27 mouse cellular contexts compared by ENCODE assay signal in the genomic region with DNA sequence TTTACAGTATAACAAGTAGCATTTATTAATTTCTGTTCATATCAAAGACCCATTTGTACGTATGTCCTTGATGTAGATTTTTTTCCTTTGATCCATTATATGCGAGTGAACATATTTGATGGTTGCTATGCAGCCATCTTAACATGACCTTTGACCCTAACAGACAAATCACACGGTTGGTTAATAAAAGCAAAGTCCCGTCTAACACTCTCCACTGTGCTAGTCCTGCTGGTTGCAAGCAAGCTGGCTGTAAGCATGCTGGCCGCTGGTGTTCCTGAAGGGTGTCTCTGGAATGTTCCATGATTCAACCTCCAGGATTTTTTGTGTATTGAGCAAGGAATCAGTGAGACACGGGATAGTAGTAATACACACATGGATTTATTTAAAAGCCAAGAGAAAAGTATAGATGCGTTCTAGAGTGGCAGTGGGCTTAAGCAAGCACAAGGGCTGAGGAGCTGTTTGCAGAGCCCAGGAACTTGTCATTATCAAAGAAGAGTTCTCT. TPM values are rescaled to one million over a fixed set of nuclear protein-coding genes. Genes with fewer than 3 reads are reported as not detected.
DNase-seq lines count a peak whose midpoint lies in the region; ATAC-seq and TF ChIP-seq lines count a peak whose summit lies in the region.
"Had no signal": no experiment of that assay in that cellular context is flagged by ENCODE, and none has a peak within 500 bp of the region (broad histone marks: within the 10 kb centered on the region; RNA-seq: fewer than 3 reads in every experiment).

No protein-coding gene starts in this region.

- no peak for DNase-seq in midbrain, embryonic 11.5 days (ENCODE audit: low spot score, missing footprints)
- no peak for DNase-seq in midbrain, postnatal 0 days (ENCODE audit: low spot score)
- peak; percentile 9 for DNase-seq in embryo, embryonic 11 days
- DNase-seq in fibroblast of lung, adult 2 months (ENCODE audit: low read depth) = peak; percentile 53
- DNase-seq in thymus, postnatal 36 days = no peak
- DNase-seq in heart, adult 8-10 months (ENCODE audit: low spot score) = no peak
- DNase-seq: adrenal gland, postnatal 10 days; adrenal gland, postnatal 36 days; cerebellum, adult 2 months; cerebellum, adult 9-11 months; cerebellum, postnatal 25 days; forebrain, postnatal 0 days; gastrocnemius, adult 2 months; gastrocnemius, postnatal 14 days; heart, postnatal 14 days; heart, postnatal 4 days; kidney, adult 11 months had no signal

- no peak for TF ChIP-seq CTCF in midbrain, postnatal 0 days (IDR thresholded peaks at IDR 0.05)

- 54% methylated on average over 7 of the region's 7 CpGs for WGBS in midbrain, embryonic 11.5 days
- WGBS in midbrain, postnatal 0 days = 48% methylated on average over 7 of the region's 7 CpGs

- 0 out of 2 replicates have a peak, but pooled peaks have one; percentile 52 for ATAC-seq in midbrain, embryonic 11.5 days (ENCODE audit: low FRiP score)
- ATAC-seq in midbrain, postnatal 0 days (ENCODE audit: low FRiP score) = no peak
- ATAC-seq: forebrain, embryonic 14.5 days; forebrain, postnatal 0 days; hindbrain, postnatal 0 days; inflammation-experienced regulatory T-cells, adult 6 months; Patski had no signal

- no peak overlapping the region for H3K9ac ChIP-seq in midbrain, embryonic 11.5 days (ENCODE audit: low read length)
- H3K9ac ChIP-seq in midbrain, postnatal 0 days (replicated peaks; ENCODE audit: low read length, poor library complexity, severe bottlenecking) = no peak overlapping the region
- H3K9ac ChIP-seq: embryonic facial prominence, embryonic 13.5 days; forebrain, postnatal 0 days; heart, embryonic 13.5 days; hindbrain, embryonic 14.5 days had no signal

- H3K27ac ChIP-seq in midbrain, embryonic 11.5 days (ENCODE audit: low read depth, low read length) = no peak overlapping the region
- no peak overlapping the region for H3K27ac ChIP-seq in midbrain, postnatal 0 days (ENCODE audit: low read depth, low read length)
- H3K27ac ChIP-seq: embryonic facial prominence, embryonic 10.5 days; embryonic facial prominence, embryonic 13.5 days; gastrocnemius, adult 2 months; heart, embryonic 10.5 days; heart, embryonic 13.5 days; hindbrain, embryonic 14.5 days; hindbrain, postnatal 0 days had no signal

- H3K4me3 ChIP-seq in midbrain, embryonic 11.5 days (ENCODE audit: low read depth, low read length) = no peak overlapping the region
- no peak overlapping the region for H3K4me3 ChIP-seq in midbrain, postnatal 0 days (ENCODE audit: low read depth, low read length)
- H3K4me3 ChIP-seq: embryonic facial prominence, embryonic 10.5 days; embryonic facial prominence, embryonic 13.5 days; gastrocnemius, adult 2 months; heart, embryonic 10.5 days; heart, embryonic 13.5 days had no signal

- H3K4me2 ChIP-seq in midbrain, embryonic 11.5 days = no peak overlapping the region
- H3K4me2 ChIP-seq in midbrain, postnatal 0 days (ENCODE audit: low read depth, low read length, poor library complexity, severe bottlenecking) = no peak overlapping the region
- H3K4me2 ChIP-seq: embryonic facial prominence, embryonic 13.5 days; heart, embryonic 13.5 days; hindbrain, embryonic 14.5 days had no signal

- H3K4me1 ChIP-seq in midbrain, embryonic 11.5 days (ENCODE audit: control insufficient read depth, insufficient read depth, low read length) = no peaks in the 10 kb centered on the region
- no peaks in the 10 kb centered on the region for H3K4me1 ChIP-seq in midbrain, postnatal 0 days (ENCODE audit: insufficient read depth, low read length)
- H3K4me1 ChIP-seq: embryonic facial prominence, embryonic 10.5 days; embryonic facial prominence, embryonic 13.5 days; heart, embryonic 10.5 days; heart, embryonic 13.5 days had no signal

- H3K36me3 ChIP-seq in midbrain, embryonic 11.5 days (ENCODE audit: control insufficient read depth, insufficient read depth, low read length) = no peaks in the 10 kb centered on the region
- no peaks in the 10 kb centered on the region for H3K36me3 ChIP-seq in midbrain, postnatal 0 days (ENCODE audit: insufficient read depth, low read length)
- H3K36me3 ChIP-seq: embryonic facial prominence, embryonic 10.5 days; embryonic facial prominence, embryonic 13.5 days; heart, embryonic 10.5 days; heart, embryonic 13.5 days had no signal

- no peaks in the 10 kb centered on the region for H3K9me3 ChIP-seq in midbrain, embryonic 11.5 days (ENCODE audit: control insufficient read depth, low read length)
- H3K9me3 ChIP-seq in midbrain, postnatal 0 days (ENCODE audit: low read length) = no peaks in the 10 kb centered on the region
- H3K9me3 ChIP-seq: embryonic facial prominence, embryonic 10.5 days; embryonic facial prominence, embryonic 13.5 days; heart, embryonic 10.5 days; heart, embryonic 13.5 days had no signal

- no peaks in the 10 kb centered on the region for H3K27me3 ChIP-seq in midbrain, embryonic 11.5 days (ENCODE audit: control insufficient read depth, insufficient read depth, low read length)
- no peaks in the 10 kb centered on the region for H3K27me3 ChIP-seq in midbrain, postnatal 0 days (ENCODE audit: insufficient read depth, low read length)
- H3K27me3 ChIP-seq: embryonic facial prominence, embryonic 13.5 days; heart, embryonic 13.5 days; Patski had no signal

RNA-seq across cellular contexts. Expression of a gene that starts 16.8 kb away (rescaled TPM):
- 24.0 and 29.7 TPM in 2 replicates for polyA plus RNA-seq in midbrain, embryonic 11.5 days (2014; fragmentation: Nextera tagmentation; extraction: Ambion mirVana)
- 59.5 and 75.0 TPM in 2 replicates for total RNA-seq in midbrain, postnatal 0 days (2014; rRNA removed)
- 69.7 and 73.1 TPM in 2 replicates for polyA plus RNA-seq in midbrain, postnatal 0 days (2015; fragmentation: Nextera tagmentation; extraction: Ambion mirVana)
- 10 to 100 TPM in 2 of 4 experiments, 1 to 10 TPM in 2; 6.2 to 12.4 (median 10.5) TPM for total RNA-seq in heart, adult 8-10 months (2022)
- total RNA-seq: common myeloid progenitor, adult 5-6 weeks had no signal
- polyA plus RNA-seq: inflammation-experienced regulatory T-cells, adult 6 months had no signal

Comparison
In these comparisons a context has a peak if more than half of its experiments do, and no peak if none do; other contexts are left out.
1. DNase-seq: peak in embryo, embryonic 11 days (single experiment) and fibroblast of lung, adult 2 months (single experiment); none in midbrain, embryonic 11.5 days (single experiment), midbrain, postnatal 0 days (single experiment), thymus, postnatal 36 days (0 of 2) and heart, adult 8-10 months (single experiment).